Mouse (Mus musculus): ENCODE data around the gene Krtcap2.

Krtcap2 gene

DNA sequence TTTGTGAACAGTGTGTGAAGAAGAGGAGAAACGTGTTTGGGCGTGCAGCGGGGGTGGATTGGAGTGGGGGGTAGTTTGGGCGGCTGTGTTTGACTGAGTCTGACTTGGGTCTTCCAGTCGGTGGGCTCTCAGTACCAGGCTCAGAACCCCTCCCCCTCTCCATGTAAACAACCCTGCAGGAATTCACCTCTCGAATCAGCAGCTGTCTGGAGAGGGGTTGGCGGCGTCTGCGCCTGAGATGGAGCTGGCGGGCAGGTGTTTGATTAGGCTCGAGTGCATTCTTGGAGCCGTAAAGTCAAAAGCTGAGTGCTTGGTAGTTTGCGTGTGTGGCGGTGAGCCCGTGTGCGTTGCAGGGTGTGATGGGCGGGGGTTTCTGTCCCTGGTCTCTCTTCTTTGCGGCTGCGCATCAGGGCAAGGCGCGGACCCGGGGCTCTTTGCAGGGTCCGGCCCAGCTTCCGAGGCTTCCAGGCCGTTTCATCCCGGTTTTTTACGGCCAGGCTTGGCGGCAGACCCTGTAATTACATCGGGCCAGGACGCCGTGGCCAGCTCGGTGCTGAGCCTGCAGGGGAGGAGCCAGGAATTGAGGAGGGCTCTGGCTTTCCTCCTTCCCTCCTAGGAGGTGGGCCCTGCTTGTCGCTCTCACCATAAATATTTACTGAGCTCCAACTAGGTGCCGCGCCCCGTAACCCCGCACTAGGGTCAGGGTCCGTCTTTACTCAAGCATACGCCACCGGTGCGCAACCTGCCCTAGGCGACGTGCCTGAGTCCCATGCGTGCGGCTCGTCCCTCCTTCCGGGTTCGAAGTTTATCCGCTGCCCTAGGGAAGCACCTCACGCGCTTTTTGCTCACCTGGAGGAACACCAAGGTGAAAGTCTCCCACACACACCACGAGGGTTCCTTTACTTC, 35.1 kb downstream of the Krtcap2 start, which contains the start of gene Efna1:
TSS of gene Efna1 (minus strand) at position 537 of the 906 bp plus-strand sequence.
- DNase-seq (ENCODE audit: low spot score in 2 of 2) = peak; percentile 36 to 55

GRCm38 (mm10) chr3:89281579-89282290, 36.0 kb downstream of the Krtcap2 start:
- peak; percentile 85 to 88 for DNase-seq (ENCODE audit: low spot score in 2 of 2)

DNA sequence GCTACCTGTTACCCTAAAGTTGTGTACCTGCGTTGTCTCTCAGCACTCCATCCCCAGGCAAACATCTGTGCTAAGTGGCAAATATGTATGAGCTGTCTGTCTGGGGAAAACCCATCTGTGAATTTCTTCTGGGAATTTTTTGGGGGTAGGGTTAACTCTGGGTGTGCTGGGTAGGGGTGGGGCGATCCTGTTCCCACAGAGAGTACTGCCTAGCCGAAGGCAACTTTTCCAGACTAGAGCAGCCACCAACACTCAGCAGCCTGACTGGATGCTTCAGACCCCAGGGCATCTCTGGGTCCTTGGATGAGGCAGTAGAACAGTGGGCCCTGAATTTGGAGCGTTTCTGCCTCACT, 36.5 kb downstream of the Krtcap2 start:
- no peak for DNase-seq (ENCODE audit: low spot score in 2 of 2)

DNA sequence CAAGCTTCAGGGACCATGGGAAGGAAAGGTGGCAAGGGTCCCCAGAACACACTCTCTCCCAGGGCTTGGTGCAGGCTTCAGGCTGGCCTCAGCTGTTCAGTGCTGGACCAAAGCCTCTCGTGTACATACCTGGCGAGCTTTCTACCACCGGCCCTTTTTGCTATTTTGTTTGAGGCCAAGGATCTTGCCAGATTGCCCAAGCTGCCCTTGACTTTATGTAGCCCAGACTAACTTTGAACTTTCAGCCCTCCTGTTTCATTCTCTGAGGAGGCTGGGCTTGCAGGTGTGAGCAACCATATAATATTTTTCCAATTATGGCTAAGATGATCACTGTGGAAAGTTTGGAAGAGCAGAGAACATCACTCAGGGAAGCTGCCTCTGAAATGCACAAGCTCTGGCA, 38.5 kb downstream of the Krtcap2 start:
- no peak for DNase-seq (ENCODE audit: low spot score in 2 of 2)

GRCm38 (mm10) chr3:89285526-89285925, 39.8 kb downstream of the Krtcap2 start:
- DNase-seq (ENCODE audit: low spot score in 2 of 2) = no peak

DNA sequence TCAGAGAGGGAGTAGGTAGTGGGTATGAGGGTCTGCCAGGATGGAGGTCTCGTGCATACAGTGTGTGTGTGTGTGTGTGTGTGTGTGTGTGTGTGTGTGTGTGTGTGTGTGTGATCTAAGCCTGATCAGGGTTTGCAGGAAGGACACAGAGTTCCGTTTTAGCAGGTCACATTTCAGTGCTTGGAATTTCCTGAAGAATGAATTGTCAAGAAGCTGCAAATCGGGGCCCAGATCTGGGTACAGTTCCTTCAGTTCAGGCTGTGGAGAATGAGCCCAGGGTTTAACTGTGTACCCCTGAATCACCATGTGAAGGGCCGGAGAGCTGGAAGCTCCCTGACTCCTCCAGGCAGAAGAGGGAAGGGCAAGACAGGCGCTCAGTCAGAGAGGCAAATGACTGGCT, 41.5 kb downstream of the Krtcap2 start:
- no peak for DNase-seq (ENCODE audit: low spot score in 2 of 2)

DNA sequence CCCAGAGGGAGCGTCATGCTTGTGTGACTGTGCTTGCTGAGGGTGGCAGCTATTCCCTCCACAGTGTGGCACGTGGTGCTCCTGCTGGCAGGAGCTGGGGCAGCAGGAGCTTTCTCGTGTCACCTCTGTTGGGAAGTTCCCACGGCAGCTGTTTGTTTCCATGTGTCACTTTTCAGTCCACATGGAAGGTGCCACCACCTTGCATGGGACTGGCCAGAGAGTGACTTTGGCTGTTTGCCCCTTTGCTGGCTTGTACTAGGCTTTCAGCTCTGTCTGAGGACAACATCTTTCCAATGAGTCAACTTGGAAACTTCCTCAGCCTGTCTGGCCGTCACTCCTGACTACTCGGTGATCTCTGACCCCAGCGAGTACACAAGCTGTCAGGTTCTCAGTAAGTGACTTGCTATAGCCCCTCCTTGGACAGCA, 42.8 kb downstream of the Krtcap2 start:
- no peak for DNase-seq (ENCODE audit: low spot score in 2 of 2)

DNA sequence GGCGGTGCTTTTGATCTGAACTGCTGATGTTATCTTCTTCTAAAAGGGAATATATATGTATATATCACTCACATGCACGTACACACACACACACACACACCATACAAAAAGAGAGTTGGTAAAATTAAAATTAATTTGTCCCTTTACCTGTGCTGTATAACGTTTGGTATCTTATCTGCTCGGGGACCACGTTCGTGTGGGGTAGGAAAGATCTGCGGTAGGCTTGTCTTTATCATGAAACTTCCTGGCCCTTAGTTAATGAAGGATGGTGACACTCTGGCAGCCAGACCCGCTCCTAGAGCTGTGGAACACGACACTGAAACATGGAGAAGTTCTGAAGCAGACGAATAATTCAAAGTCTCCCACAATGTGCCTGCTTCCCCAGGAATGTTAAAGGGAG, 46.1 kb downstream of the Krtcap2 start:
- DNase-seq (ENCODE audit: low spot score in 2 of 2) = no peak

- DNase-seq (ENCODE audit: low spot score in 2 of 2) = no peak
Observed at GRCm38 (mm10) chr3:89292303-89292702, 46.5 kb downstream of the Krtcap2 start.

DNA sequence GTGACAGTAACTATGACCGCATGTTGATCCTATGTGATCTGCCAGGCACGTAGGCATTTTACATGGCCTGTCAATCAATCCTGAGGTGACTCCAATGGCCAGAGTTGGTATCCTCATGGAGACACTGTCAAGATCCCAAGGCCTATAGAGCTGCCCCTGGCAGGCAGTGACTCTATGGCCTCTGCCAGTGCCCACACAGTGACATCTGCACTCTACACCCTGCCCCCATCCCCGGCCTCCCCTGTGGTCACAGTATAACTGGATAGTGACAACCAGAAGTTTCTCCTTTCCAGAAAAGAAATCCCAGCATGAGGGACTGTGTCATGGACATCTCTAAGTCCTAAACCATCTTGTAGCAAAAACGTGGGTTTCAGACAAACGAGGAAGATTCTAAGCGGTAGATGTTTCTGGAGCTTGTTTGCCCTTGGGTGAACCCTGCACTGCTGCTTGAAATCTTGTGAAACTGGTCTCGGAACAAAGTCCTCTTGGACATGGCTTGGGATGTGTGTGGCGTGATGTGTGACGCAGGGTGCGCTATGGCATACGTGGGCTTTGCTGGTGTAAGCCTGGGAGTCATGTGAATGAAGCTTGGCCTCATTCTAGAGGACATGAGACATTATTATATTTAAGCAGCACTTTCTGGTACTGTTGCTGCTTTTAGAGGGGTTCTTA, 47.6 kb downstream of the Krtcap2 start:
- DNase-seq (ENCODE audit: low spot score in 2 of 2) = no peak

- DNase-seq (ENCODE audit: low spot score in 2 of 2) = no peak
Observed at GRCm38 (mm10) chr3:89294195-89294594, 48.4 kb downstream of the Krtcap2 start.

GRCm38 (mm10) chr3:89295685-89296230, 50.0 kb downstream of the Krtcap2 start:
- DNase-seq (ENCODE audit: low spot score in 2 of 2) = no peak

GRCm38 (mm10) chr3:89296761-89297396, 51.1 kb downstream of the Krtcap2 start:
- DNase-seq (ENCODE audit: low spot score in 2 of 2) = no peak

GRCm38 (mm10) chr3:89298908-89299307, 53.1 kb downstream of the Krtcap2 start:
- no peak for DNase-seq (ENCODE audit: low spot score in 2 of 2)

DNA sequence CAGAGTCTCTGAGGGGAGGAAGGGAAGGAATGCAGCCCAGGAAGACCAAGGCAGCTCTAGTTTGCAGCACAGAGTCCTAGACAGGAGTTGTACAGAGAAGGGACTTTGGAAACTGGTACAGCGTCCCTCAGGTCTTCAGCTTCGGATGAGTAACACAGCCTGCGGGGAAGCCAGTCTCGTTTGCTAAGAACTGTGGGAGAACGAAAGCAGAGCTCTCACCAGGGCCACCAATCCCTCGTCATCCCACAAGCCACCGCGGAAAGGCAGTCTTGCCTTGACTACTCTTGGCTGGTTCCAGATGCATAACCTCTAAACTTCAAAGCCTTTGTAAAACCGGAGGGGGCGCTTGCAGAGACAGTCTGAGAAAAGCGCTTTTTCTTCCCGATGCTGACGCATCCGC, 53.7 kb downstream of the Krtcap2 start:
- peak in 1 of 2 experiments; percentile 59 for DNase-seq (ENCODE audit: low spot score in 2 of 2)
